Mouse (Mus musculus) cerebellum, adult 2 months (tissue): ENCODE measurements around the gene Gm7138.

ENCODE experiments used
- CTCF ChIP-seq: fragments of 200-500 bp; IDR thresholded peaks from 2 replicates; pipeline ENCODE4 v1.5.1; 2011; ENCODE audit warnings: low read depth, mild to moderate bottlenecking, control low read depth, low read length, moderate library complexity, borderline replicate concordance; ENCODE audit not compliant: insufficient read depth
- POLR2A ChIP-seq: fragments of 200-500 bp; IDR thresholded peaks from 2 replicates; pipeline ENCODE4 v1.6.1; 2011; ENCODE audit warnings: low read length, control low read depth, borderline replicate concordance; ENCODE audit not compliant: insufficient read depth

GRCm38 (mm10) chr10:77818523-77818922, 41.8 kb upstream of the Gm7138 start:
- TF ChIP-seq CTCF (no peak), POLR2A (no peak)
